Mouse (Mus musculus): Measurements from ENCODE around the gene Pard3.

Pard3 gene

DNA sequence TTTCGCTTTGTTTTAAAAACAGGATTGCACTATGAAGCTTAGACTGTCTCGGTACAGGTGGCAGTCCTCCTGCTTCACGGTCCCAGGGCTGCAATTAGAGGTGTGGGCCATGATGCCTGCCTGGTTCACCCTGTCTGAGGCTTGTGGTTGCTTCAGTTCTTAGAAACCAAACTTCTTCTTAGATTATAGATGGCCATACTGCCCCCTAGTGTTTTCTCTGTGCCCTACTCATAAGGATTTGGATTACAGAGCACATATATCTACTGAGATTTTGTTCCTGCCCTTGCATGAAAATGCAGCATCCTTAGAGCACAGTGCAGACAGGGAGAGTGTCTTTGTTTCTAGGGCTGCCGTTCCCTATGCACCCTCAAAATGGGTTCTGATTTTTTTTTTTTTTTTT lies 114.9 kb downstream of the Pard3 start:
- DNase-seq (ENCODE audit: low read depth, low spot score): peak; percentile 86

GRCm38 (mm10) chr8:127181246-127181645 lies 117.6 kb downstream of the Pard3 start:
- DNase-seq (ENCODE audit: low read depth, low spot score): no peak

GRCm38 (mm10) chr8:127182065-127182464 lies 118.4 kb downstream of the Pard3 start:
- DNase-seq (ENCODE audit: low read depth, low spot score): peak; percentile 53

- DNase-seq (ENCODE audit: low read depth, low spot score): no peak
Measured at GRCm38 (mm10) chr8:127183533-127183932, 119.8 kb downstream of the Pard3 start.

DNA sequence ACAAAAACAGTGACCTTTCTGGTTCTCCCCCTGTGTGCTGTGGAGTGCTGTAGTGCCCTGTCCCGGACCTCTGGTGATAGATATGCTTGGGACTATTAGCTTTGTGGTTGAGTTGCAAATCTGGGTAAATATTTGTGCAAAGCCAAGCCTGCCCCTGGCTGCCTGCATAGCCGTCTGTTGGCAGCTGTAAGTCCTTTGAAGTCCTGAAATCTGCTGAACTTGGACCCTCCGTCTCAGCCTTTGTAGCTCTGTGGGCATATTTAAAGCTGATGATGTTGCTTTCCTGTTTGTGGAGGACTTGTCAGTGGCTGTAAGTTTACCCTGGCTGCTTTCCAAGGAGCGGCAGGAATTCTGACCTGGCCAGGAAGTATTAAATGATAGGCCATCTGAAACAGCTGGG lies 120.3 kb downstream of the Pard3 start:
- no peak for DNase-seq (ENCODE audit: low read depth, low spot score)

DNA sequence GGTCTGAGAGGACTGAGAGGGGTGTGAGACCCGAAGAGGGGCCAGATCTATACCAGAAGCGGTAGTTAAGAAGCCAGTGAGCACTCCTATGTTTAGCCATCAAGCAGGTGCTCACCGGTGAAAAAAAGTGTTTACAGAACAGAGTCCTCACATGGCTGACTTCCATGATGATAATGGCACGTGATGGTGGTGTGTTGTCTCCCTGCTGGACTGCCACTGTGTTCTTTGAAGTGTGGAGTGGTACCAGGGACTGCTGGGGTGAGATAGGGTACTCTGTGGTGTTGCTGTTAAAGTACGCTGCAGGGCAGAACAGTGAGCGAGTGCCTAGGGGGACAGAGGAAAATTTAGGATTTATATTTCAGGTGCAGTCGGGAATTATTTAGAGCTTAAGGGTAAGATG lies 122.2 kb downstream of the Pard3 start:
- DNase-seq (ENCODE audit: low read depth, low spot score): no peak

GRCm38 (mm10) chr8:127188671-127189070 lies 125.0 kb downstream of the Pard3 start:
- DNase-seq (ENCODE audit: low read depth, low spot score): no peak

GRCm38 (mm10) chr8:127190350-127190749 lies 126.7 kb downstream of the Pard3 start:
- DNase-seq (ENCODE audit: low read depth, low spot score): peak; percentile 87

- DNase-seq (ENCODE audit: low read depth, low spot score): peak; percentile 87
Measured at GRCm38 (mm10) chr8:127191387-127191786, 127.7 kb downstream of the Pard3 start.

- no peak for DNase-seq (ENCODE audit: low read depth, low spot score)
Measured at GRCm38 (mm10) chr8:127191824-127192223, 128.1 kb downstream of the Pard3 start.

- DNase-seq (ENCODE audit: low read depth, low spot score): no peak
Measured at GRCm38 (mm10) chr8:127192331-127192730, 128.6 kb downstream of the Pard3 start.

- DNase-seq (ENCODE audit: low read depth, low spot score): no peak
Measured at GRCm38 (mm10) chr8:127193375-127193774, 129.7 kb downstream of the Pard3 start.

- DNase-seq (ENCODE audit: low read depth, low spot score): no peak
Measured at GRCm38 (mm10) chr8:127194786-127195407, 131.2 kb downstream of the Pard3 start.

- no peak for DNase-seq (ENCODE audit: low read depth, low spot score)
Measured at GRCm38 (mm10) chr8:127196505-127197265, 133.0 kb downstream of the Pard3 start.

DNA sequence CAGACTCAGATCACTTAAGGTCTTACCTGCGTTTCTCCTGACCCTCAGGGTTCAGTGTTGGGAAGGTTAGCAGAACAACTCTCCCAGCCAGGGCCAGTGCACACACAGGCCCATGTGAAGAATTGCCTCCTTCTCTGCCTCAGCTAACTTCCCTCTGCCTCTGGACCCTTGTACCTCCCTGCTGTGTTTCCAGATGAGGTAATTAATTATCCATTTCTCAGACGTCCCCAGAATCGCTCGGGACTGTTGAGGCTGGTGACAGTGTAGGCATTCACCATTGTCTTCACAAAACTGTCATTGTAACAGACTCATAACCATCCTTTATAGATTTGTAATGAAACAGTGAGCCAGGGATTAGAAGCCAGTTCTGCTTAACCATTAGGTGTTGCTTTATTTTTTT lies 143.8 kb downstream of the Pard3 start:
- peak; percentile 70 for DNase-seq (ENCODE audit: low read depth, low spot score)

GRCm38 (mm10) chr8:127210621-127211020 lies 146.9 kb downstream of the Pard3 start:
- peak; percentile 58 for DNase-seq (ENCODE audit: low read depth, low spot score)

- peak; percentile 64 for DNase-seq (ENCODE audit: low read depth, low spot score)
Measured at GRCm38 (mm10) chr8:127214338-127214737, 150.6 kb downstream of the Pard3 start.

DNA sequence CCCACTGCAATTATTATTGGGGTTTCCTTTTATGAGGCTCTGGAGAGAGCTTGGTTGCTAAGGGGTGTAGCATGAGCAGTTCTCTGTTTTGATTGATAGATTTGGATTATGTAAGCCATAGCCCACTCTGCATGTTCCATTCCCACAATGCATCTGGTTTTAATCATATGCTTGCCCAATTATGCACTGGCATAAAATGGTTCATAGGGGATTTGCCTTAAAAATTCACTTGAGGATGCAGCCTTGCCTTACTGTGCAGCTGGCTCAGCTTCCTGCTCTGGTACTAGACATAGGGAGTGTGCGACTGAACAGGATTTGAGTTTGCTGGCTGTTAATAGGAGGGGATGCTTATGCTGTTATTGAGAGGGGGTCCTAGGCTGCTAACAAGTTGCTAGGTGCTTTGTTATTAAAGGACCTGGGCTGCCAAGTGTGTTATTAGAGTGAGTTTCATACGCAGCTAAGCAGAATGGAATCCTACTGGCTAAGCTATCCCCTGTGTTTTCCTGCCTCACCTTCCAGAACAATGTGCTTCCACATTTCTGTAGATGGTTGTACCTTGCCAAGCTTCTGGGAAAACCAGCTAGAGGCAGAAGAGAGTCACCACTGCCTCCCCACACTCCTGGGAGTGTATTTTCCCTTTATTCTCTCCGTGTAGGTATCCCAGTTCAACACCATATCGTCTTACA lies 151.2 kb downstream of the Pard3 start:
- peak; percentile 66 for DNase-seq (ENCODE audit: low read depth, low spot score)

GRCm38 (mm10) chr8:127220206-127220605 lies 156.5 kb downstream of the Pard3 start:
- no peak for DNase-seq (ENCODE audit: low read depth, low spot score)

- DNase-seq (ENCODE audit: low read depth, low spot score): no peak
Measured at GRCm38 (mm10) chr8:127220615-127221014, 156.9 kb downstream of the Pard3 start.

DNA sequence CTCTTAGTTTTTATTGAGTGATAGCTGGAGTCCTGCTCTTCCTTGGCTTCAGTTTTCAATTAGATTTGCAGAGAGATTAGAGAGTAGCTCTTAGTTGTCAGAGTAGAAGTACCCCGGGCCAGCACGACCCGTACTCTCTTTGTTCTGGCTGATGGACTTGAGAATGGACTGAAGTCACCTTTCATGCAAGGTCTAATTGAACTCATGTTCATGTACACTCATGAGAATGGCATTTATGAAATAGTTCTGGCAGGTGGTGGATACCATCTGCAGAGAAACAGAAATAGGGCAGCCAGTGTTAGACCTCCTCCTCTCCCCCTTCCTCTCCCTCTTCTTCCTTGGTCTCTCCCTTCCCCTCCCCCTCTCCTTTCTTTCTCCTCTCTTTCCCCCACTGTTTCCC lies 158.7 kb downstream of the Pard3 start:
- DNase-seq (ENCODE audit: low read depth, low spot score): no peak

GRCm38 (mm10) chr8:127226996-127227395 lies 163.3 kb downstream of the Pard3 start:
- DNase-seq (ENCODE audit: low read depth, low spot score): peak; percentile 34

GRCm38 (mm10) chr8:127227407-127227806 lies 163.7 kb downstream of the Pard3 start:
- peak; percentile 66 for DNase-seq (ENCODE audit: low read depth, low spot score)
